Mouse (Mus musculus) midbrain, postnatal 0 days (tissue): ENCODE measurements around the gene Ech1. TPM values are rescaled to one million over a fixed set of nuclear protein-coding genes. Genes with fewer than 3 reads are reported as not detected.

Experiments used
- ATAC-seq: fragments of 200-750 bp; cut with Nextera tagmentation; 2 replicates; pipeline ENCODE4 v1.8.0; 2017; ENCODE audit warnings: moderate number of reproducible peaks, mild to moderate bottlenecking, moderate TSS enrichment, moderate library complexity; ENCODE audit not compliant: low FRiP score
- DNase-seq: peaks from one replicate; pipeline ENCODE4 v3.0.0-alpha.2; 2015; ENCODE audit warnings: low spot score
- H3K27ac ChIP-seq: fragments of 300-500 bp; sonication (generic); 2 replicates; pipeline ENCODE4 v1.5.1; 2014; ENCODE audit warnings: low read depth, mild to moderate bottlenecking, low read length, mixed read lengths
- H3K27me3 ChIP-seq: fragments of 300-500 bp; sonication (generic); 2 replicates; pipeline ENCODE4 v1.6.1; 2014; ENCODE audit warnings: low read length, control low read depth, mixed read lengths; ENCODE audit not compliant: insufficient read depth
- H3K36me3 ChIP-seq: fragments of 300-500 bp; sonication (generic); 2 replicates; pipeline ENCODE4 v1.6.1; 2014; ENCODE audit warnings: low read length, control low read depth, mixed read lengths; ENCODE audit not compliant: insufficient read depth
- H3K4me1 ChIP-seq: fragments of 300-500 bp; sonication (generic); 2 replicates; pipeline ENCODE4 v1.6.1; 2014; ENCODE audit warnings: mild to moderate bottlenecking, control low read depth, antibody characterized with exemption, low read length, mixed read lengths; ENCODE audit not compliant: insufficient read depth
- H3K4me2 ChIP-seq: fragments of 300-500 bp; sonication (generic); 2 replicates; pipeline ENCODE4 v1.6.1; 2014; ENCODE audit warnings: low read depth, mild to moderate bottlenecking, low read length, mixed read lengths; ENCODE audit not compliant: poor library complexity, severe bottlenecking
- H3K4me3 ChIP-seq: fragments of 300-500 bp; sonication (generic); 2 replicates; pipeline ENCODE4 v1.5.1; 2014; ENCODE audit warnings: low read depth, mild to moderate bottlenecking, low read length, moderate library complexity
- H3K9ac ChIP-seq: fragments of 300-500 bp; sonication (generic); replicated peaks from 2 replicates; pipeline ENCODE4 v1.6.1; 2014; ENCODE audit warnings: mild to moderate bottlenecking, low read length, moderate library complexity, mixed read lengths; ENCODE audit not compliant: poor library complexity, severe bottlenecking
- H3K9me3 ChIP-seq: fragments of 300-500 bp; sonication (generic); 2 replicates; pipeline ENCODE4 v1.6.1; 2016; ENCODE audit warnings: low read length, control low read depth
- CTCF ChIP-seq: IDR thresholded peaks from 2 replicates; pipeline ENCODE4 v1.5.1; 2016; ENCODE audit warnings: antibody characterized with exemption, mild to moderate bottlenecking
- WGBS: fragments of 180-500 bp; shearing (Covaris S2); extraction: QIAGEN DNeasy Blood & Tissue Kit; methylation state at CpG from one replicate; pipeline ENCODE4 v1.1.7; 2014; 5-methylcytosine and 5-hydroxymethylcytosine counted together
- polyA plus RNA-seq: library from polyadenylated mRNA; unstranded; fragments of >200 nt; fragmentation: Nextera tagmentation; extraction: Ambion mirVana; gene quantifications from 2 replicates; pipeline ENCODE4 v1.2.1, GENCODE M21; 2015
- total RNA-seq: library from RNA; depleted of rRNA; stranded (reverse); fragments of >200 nt; gene quantifications from 2 replicates; pipeline ENCODE4 v1.2.3, GENCODE M21; 2014

The Ech1 gene
- total and polyA plus RNA-seq, 2 experiments from 2014 or later, result 103 to 104 TPM

DNA sequence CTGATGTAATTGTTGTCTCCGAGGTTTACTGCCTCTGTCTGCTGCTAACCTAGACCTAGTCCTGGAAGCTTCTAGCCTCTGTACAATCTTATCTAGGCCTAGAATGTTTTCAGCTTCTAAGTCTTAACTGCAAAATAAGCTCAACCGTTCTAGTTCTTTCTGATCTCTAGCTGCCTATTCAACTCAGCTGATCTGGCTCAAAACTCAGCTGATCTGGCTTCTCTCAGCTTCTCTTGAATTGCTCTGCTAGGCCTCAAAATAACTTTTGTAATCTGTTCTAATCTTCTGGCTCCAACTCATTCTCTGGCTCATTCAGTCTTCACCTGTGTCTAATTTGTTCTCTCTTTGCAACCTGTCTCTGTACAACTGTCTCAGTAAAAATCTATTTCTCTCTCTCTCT is 49.5 kb downstream of the Ech1 start:
- H3K9me3 ChIP-seq, result no peaks in the 10 kb centered on the region
- H3K4me3 ChIP-seq, result no peak overlapping the region
- ATAC-seq, result no peak
- no peak overlapping the region for H3K27ac ChIP-seq
- no peak for DNase-seq
- no peak for TF ChIP-seq CTCF
- 57% methylated on average over 2 of the region's 2 CpGs for WGBS
- H3K4me2 ChIP-seq, result no peak overlapping the region
- H3K36me3 ChIP-seq, result no peaks in the 10 kb centered on the region
- no peaks in the 10 kb centered on the region for H3K27me3 ChIP-seq
- no peak overlapping the region for H3K9ac ChIP-seq
- no peaks in the 10 kb centered on the region for H3K4me1 ChIP-seq

DNA sequence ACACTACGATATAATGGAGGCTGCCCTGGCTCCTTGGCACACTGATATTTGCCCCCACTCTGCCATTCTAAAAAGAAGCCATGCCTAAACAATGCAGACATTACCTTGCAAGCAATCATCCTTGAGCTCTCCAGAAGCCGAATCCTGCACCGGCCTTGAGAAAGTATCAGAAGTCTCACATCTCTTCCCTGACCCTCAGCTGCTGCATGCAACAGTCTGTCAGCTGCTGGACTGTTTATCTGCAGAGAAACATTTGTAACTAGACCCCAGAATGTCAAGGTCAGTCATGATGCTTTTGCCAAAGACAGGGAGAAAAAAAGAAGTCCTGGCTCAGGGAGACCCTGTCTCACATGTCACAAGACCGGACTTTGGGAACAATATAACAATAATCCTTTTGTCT is 51.1 kb downstream of the Ech1 start:
- DNase-seq (no peak), ATAC-seq (no peak)
- Histone ChIP-seq H3K9ac (no peak overlapping the region), H3K27ac (no peak overlapping the region), H3K4me3 (no peak overlapping the region), H3K9me3 (no peaks in the 10 kb centered on the region), H3K36me3 (no peaks in the 10 kb centered on the region), H3K4me2 (no peak overlapping the region), H3K27me3 (no peaks in the 10 kb centered on the region), H3K4me1 (no peaks in the 10 kb centered on the region)
- WGBS, result 77% methylated on average over 4 of the region's 4 CpGs
- no peak for TF ChIP-seq CTCF

DNA sequence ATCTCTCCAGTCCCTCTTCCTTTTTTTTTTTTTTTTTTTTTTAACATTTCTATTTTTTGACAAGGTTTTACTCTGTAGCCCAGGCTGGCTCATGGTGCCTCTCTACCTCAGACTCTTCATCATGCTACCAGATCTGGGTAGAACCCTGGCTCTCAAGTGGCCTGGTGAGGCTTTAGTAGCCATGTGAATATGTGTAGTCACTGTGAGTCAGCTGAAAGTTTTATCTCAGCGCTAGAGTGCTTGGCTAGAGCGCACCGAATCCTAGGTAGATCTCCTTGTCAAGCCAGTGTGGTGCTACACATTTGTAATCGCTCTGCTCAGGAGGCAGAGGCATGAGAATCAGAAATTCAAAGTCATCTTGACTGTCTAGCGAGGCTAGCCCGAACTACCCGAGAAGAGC is 52.1 kb downstream of the Ech1 start:
- Histone ChIP-seq H3K4me2 (no peak overlapping the region), H3K9me3 (no peaks in the 10 kb centered on the region), H3K27me3 (no peaks in the 10 kb centered on the region), H3K4me3 (no peak overlapping the region), H3K9ac (no peak overlapping the region), H3K27ac (no peak overlapping the region), H3K4me1 (no peaks in the 10 kb centered on the region), H3K36me3 (no peaks in the 10 kb centered on the region)
- no peak for ATAC-seq
- 92% methylated on average over 7 of the region's 7 CpGs for whole genome bisulfite sequencing
- no peak for TF ChIP-seq CTCF
- DNase-seq, result no peak

DNA sequence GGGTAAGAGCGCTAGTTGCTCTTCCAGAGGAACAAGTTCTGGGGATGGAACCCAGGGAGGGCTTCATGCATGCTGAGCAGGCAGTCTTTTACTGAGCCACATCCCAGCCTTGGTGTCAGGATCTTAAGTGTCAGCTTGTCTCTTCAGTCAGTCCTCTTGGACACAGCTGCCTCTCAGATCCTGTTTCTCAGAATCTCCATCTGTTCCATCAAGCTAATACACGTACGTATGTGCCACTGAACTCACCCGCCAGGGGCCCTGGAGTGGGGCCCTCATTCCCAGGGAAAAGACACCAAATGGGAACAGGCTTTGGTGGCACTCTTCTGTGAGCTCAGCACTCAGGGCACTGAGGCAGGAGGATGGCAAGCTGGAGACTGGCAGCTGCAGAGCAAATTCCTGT is 52.8 kb downstream of the Ech1 start:
- no peak for ATAC-seq
- 82% methylated on average over 4 of the region's 4 CpGs for WGBS

DNA sequence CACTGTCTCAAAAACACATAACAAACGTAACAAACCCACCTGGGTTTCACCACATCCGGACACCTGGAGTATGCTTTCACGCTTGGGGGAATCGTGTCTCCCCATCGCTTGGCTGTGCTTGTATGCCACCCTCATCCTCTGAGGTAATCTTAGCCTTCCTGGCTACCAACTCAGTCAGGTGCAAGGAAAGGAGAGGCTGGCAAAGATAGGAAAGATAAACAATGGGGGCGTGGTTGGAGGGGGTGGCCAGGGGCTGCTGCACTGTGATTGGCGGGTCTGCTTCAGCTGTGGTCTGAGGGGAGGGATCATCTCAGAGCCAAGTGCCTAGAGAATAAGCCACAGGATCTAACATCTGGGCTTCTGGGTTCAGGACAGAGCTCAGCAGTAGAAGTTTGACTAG is 54.6 kb downstream of the Ech1 start:
- 68% methylated on average over 7 of the region's 7 CpGs for WGBS
- DNase-seq (no peak), ATAC-seq (no peak)
- H3K36me3 ChIP-seq, result no peaks in the 10 kb centered on the region
- TF ChIP-seq CTCF, result no peak
- no peaks in the 10 kb centered on the region for H3K4me1 ChIP-seq
- H3K9me3 ChIP-seq, result no peaks in the 10 kb centered on the region
- no peak overlapping the region for H3K9ac ChIP-seq
- no peaks in the 10 kb centered on the region for H3K27me3 ChIP-seq
- no peak overlapping the region for H3K27ac ChIP-seq
- H3K4me3 ChIP-seq, result no peak overlapping the region
- no peak overlapping the region for H3K4me2 ChIP-seq

More for the DNA sequence above, 52.8 kb downstream of the Ech1 start:
- H3K4me2 ChIP-seq, result no peak overlapping the region
- H3K4me3 ChIP-seq, result no peak overlapping the region
- DNase-seq, result no peak
- no peaks in the 10 kb centered on the region for H3K9me3 ChIP-seq
- TF ChIP-seq CTCF, result no peak
- H3K27ac ChIP-seq, result no peak overlapping the region
- no peak overlapping the region for H3K9ac ChIP-seq
- H3K4me1 ChIP-seq, result no peaks in the 10 kb centered on the region
- no peaks in the 10 kb centered on the region for H3K27me3 ChIP-seq
- H3K36me3 ChIP-seq, result no peaks in the 10 kb centered on the region

DNA sequence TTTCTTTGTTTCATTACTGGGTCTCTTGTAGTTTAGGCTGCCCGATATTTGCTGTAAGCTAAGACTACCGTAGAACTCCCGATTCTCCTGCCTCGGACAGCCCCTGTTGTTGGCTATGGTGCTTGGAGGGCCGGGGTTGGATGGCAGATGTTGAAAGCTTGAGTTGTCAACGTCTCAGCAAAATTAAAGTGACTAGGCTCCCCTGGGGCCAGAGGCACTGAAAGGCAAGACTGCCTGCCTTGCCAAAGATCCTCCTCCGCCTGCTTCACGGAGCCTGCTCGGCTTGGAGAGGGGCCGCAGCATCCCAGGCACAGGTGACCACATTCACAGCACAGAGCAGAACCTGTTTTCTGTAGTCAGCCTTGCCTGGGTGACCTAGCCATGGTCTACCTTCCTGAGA is 55.5 kb downstream of the Ech1 start:
- no peak overlapping the region for H3K9ac ChIP-seq
- H3K27ac ChIP-seq, result no peak overlapping the region
- DNase-seq (peak; percentile 36), ATAC-seq (no peak)
- no peak overlapping the region for H3K4me3 ChIP-seq
- H3K27me3 ChIP-seq, result no peaks in the 10 kb centered on the region
- no peaks in the 10 kb centered on the region for H3K9me3 ChIP-seq
- no peaks in the 10 kb centered on the region for H3K4me1 ChIP-seq
- H3K36me3 ChIP-seq, result no peaks in the 10 kb centered on the region
- no peak for TF ChIP-seq CTCF
- H3K4me2 ChIP-seq, result no peak overlapping the region
- WGBS, result 56% methylated on average over 10 of the region's 10 CpGs
